Mouse (Mus musculus): ENCODE measurements around the gene Clcn1.

- TF ChIP-seq POLR2A (IDR thresholded peaks at IDR 0.05; ENCODE audit: extremely low read depth, insufficient read depth, low read length), result no peak
- peak; percentile 77 for TF ChIP-seq CTCF (IDR thresholded peaks at IDR 0.05; ENCODE audit: low read depth, low read length)
Measured at GRCm38 (mm10) chr6:42349006-42349425, 62.5 kb downstream of the Clcn1 start.
